Mouse (Mus musculus) ES-E14 (cell line): ENCODE data around the gene Nelfb.

ENCODE experiments used
- CHD2 ChIP-seq: IDR thresholded peaks from 2 replicates; pipeline ENCODE4 v1.6.1; 2014; ENCODE audit warnings: mild to moderate bottlenecking, low read depth, low read length, inconsistent platforms
- HCFC1 ChIP-seq: IDR thresholded peaks from 2 replicates; pipeline ENCODE4 v1.6.1; 2012; ENCODE audit warnings: low read length, inconsistent platforms, borderline replicate concordance; ENCODE audit not compliant: insufficient read depth
- ZNF384 ChIP-seq: IDR thresholded peaks from 2 replicates; pipeline ENCODE4 v1.6.1; 2012; ENCODE audit warnings: low read depth, low read length, inconsistent platforms

DNA sequence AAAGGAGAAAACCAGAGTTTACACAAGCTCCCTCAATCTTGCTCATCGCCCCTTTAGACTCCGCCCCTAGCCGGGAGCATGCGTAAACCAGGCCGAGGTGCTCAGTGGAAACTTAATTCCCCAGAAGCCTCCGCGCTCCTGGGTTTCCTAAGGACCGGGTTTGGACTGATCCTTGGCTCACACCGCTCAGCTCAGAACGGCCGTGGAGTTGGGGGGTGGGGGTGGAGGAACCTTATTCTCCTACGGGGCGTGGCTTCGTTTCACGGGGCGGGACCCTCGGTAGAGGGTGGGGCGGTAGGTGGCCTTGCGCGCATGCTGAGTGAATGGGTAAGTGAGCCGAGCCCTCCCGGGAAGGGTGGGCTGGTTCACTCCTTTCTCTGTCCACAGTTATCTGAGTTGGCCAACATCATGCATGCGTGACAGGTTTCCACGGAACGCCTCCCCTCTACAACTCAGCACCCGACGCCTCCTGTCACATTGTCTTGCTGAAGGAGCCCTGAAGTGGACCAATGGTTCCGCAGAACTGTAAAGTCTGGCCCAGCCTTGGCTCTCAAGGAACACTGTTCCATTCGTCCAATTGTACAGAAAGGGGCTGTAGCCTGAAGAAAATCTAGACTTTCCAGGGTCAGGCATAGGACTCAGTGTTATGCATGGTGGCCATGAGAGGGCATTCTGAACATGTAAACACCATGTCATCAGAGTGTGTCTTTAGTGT is 29.6 kb upstream of the Nelfb start:
- TF ChIP-seq ZNF384 (no peak), CHD2 (no peak), HCFC1 (peak; percentile 56; the same call in 1 of the 2 replicates)
